In genomic region chr7:141440613-141441012, GRCm38 (mm10) we compare ENCODE assay signal across 8 mouse cellular contexts. TPM values are rescaled to one million over a fixed set of nuclear protein-coding genes. Genes with fewer than 3 reads are reported as not detected.
DNase-seq lines count a peak whose midpoint lies in the region; TF ChIP-seq lines count a peak whose summit lies in the region.

No protein-coding gene starts in this region.

- H3K27me3 ChIP-seq in spleen, adult 2 months (ENCODE audit: control insufficient read depth, insufficient read depth, low read length), result no peaks in the 10 kb centered on the region
- H3K27me3 ChIP-seq in hindbrain, embryonic 10.5 days (ENCODE audit: insufficient read depth, poor library complexity, severe bottlenecking), result no peaks in the 10 kb centered on the region

- H3K4me1 ChIP-seq in spleen, adult 2 months (ENCODE audit: control insufficient read depth, insufficient read depth, insufficient read length), result peaks cover 23% of the 10 kb centered on the region; the same call in 1 of the 2 replicates
- H3K4me1 ChIP-seq in hindbrain, embryonic 10.5 days (replicated peaks), result peaks cover 67% of the 10 kb centered on the region

- peak; percentile 74 for DNase-seq in gastrocnemius, adult 2 months
- no peak for DNase-seq in gastrocnemius, adult 8-10 months (ENCODE audit: low spot score in 2 of 2)
- DNase-seq in spleen, adult 2 months (ENCODE audit: low read depth in 1 of 2, low spot score in 2 of 2), result peak in 1 of 2 experiments; percentile 38
- no peak for DNase-seq in spleen, adult 12 weeks (ENCODE audit: low spot score)
- DNase-seq in cerebellum, postnatal 14 days, result peak; percentile 73 to 87
- peak; percentile 79 for DNase-seq in induced T-regulatory cell, adult 2 months (ENCODE audit: low read depth)
- DNase-seq in mesoderm, embryonic 11.5 days (ENCODE audit: low read depth, low spot score), result peak; percentile 63
- DNase-seq in hindbrain, embryonic 10.5 days (ENCODE audit: low spot score), result no peak

- TF ChIP-seq CTCF in gastrocnemius, adult 2 months (IDR thresholded peaks at IDR 0.05), result peak; percentile 82
- TF ChIP-seq CTCF in spleen, adult 2 months (IDR thresholded peaks at IDR 0.05; ENCODE audit: extremely low read depth, insufficient read depth, insufficient read length, insufficient replicate concordance), result peak; percentile 51; the same call in 1 of the 2 replicates

- no peaks in the 10 kb centered on the region for H3K9me3 ChIP-seq in hindbrain, embryonic 10.5 days

- TF ChIP-seq POLR2A in spleen, adult 2 months (IDR thresholded peaks at IDR 0.05; ENCODE audit: low read depth, low read length), result no peak

- 41% methylated on average over 6 of the region's 6 CpGs for WGBS in spleen, adult 2 months
- 41% methylated on average over 6 of the region's 6 CpGs for WGBS in hindbrain, embryonic 10.5 days

- intact Hi-C loops in gastrocnemius, adult 2 months (cut with DNase I), result loop anchor here (10.0 kb wide), 1 partner anchor 216 kb away; the partner anchor contains the start of gene Phrf1

- H3K36me3 ChIP-seq in spleen, adult 2 months (ENCODE audit: control insufficient read depth, insufficient read depth, low read length), result no peaks in the 10 kb centered on the region
- H3K36me3 ChIP-seq in hindbrain, embryonic 10.5 days, result peaks cover 48% of the 10 kb centered on the region

- H3K4me3 ChIP-seq in gastrocnemius, adult 2 months, result no peak overlapping the region
- H3K4me3 ChIP-seq in spleen, adult 2 months (ENCODE audit: extremely low read depth, insufficient read depth, insufficient read length), result no peak overlapping the region
- H3K4me3 ChIP-seq in hindbrain, embryonic 10.5 days, result no peak overlapping the region

- H3K27ac ChIP-seq in gastrocnemius, adult 2 months, result no peak overlapping the region
- no peak overlapping the region for H3K27ac ChIP-seq in spleen, adult 2 months (ENCODE audit: insufficient read depth, low read length)
- no peak overlapping the region for H3K27ac ChIP-seq in hindbrain, embryonic 10.5 days

RNA-seq across cellular contexts. Expression of gene Slc25a22, which starts 2.9 kb away (rescaled TPM):
- total RNA-seq in gastrocnemius, adult 2 months (2021), result 10 to 100 TPM; 18.6 to 26.1 TPM
- total RNA-seq in gastrocnemius, adult 8-10 months (2022), result 10 to 100 TPM; 14.5 to 19.5 (median 14.7) TPM
- 66.2 and 89.4 TPM in 2 replicates for polyA plus RNA-seq in spleen, adult 2 months (2012; rRNA removed)
- polyA plus RNA-seq in hindbrain, embryonic 10.5 days (2016; fragmentation: Nextera tagmentation; extraction: Ambion mirVana), result 45.9 and 55.6 TPM in 2 replicates

RNA-seq across cellular contexts. Expression of gene Pidd1, which starts 3.2 kb away (rescaled TPM):
- under 1 TPM; 0.08 to 0.20 TPM for total RNA-seq in gastrocnemius, adult 2 months (2021)
- under 1 TPM; 0.07 to 0.51 (median 0.19) TPM for total RNA-seq in gastrocnemius, adult 8-10 months (2022)
- 20.4 and 31.0 TPM in 2 replicates for polyA plus RNA-seq in spleen, adult 2 months (2012; rRNA removed)
- 21.0 and 23.2 TPM in 2 replicates for polyA plus RNA-seq in hindbrain, embryonic 10.5 days (2016; fragmentation: Nextera tagmentation; extraction: Ambion mirVana)

RNA-seq across cellular contexts. Expression of gene Rplp2, which starts 6.6 kb away (rescaled TPM):
- 100 to 1,000 TPM; 567 to 623 TPM for total RNA-seq in gastrocnemius, adult 2 months (2021)
- 100 to 1,000 TPM; 719 to 844 (median 773) TPM for total RNA-seq in gastrocnemius, adult 8-10 months (2022)
- polyA plus RNA-seq in spleen, adult 2 months (2012; rRNA removed), result 645 and 662 TPM in 2 replicates
- polyA plus RNA-seq in hindbrain, embryonic 10.5 days (2016; fragmentation: Nextera tagmentation; extraction: Ambion mirVana), result 1,010 and 1,127 TPM in 2 replicates

RNA-seq across cellular contexts. Expression of gene Cend1, which starts 11.3 kb away (rescaled TPM):
- total RNA-seq in gastrocnemius, adult 2 months (2021), result under 1 TPM; 0.28 to 0.31 TPM
- under 1 TPM in 2 of 4 experiments, not detected in 2; 0.16 to 0.48 TPM for total RNA-seq in gastrocnemius, adult 8-10 months (2022)
- 0.08 and 0.11 TPM in 2 replicates for polyA plus RNA-seq in spleen, adult 2 months (2012; rRNA removed)
- 11.5 and 21.9 TPM in 2 replicates for polyA plus RNA-seq in hindbrain, embryonic 10.5 days (2016; fragmentation: Nextera tagmentation; extraction: Ambion mirVana)

RNA-seq across cellular contexts. Expression of gene Pnpla2, which starts 14.4 kb away (rescaled TPM):
- 100 to 1,000 TPM; 345 to 348 TPM for total RNA-seq in gastrocnemius, adult 2 months (2021)
- 100 to 1,000 TPM; 250 to 384 (median 284) TPM for total RNA-seq in gastrocnemius, adult 8-10 months (2022)
- 87.3 and 106 TPM in 2 replicates for polyA plus RNA-seq in spleen, adult 2 months (2012; rRNA removed)
- 19.3 and 20.3 TPM in 2 replicates for polyA plus RNA-seq in hindbrain, embryonic 10.5 days (2016; fragmentation: Nextera tagmentation; extraction: Ambion mirVana)

Comparison
In these comparisons a context has a peak if more than half of its experiments do, and no peak if none do; other contexts are left out.
1. DNase-seq: peak in gastrocnemius, adult 2 months (single experiment), cerebellum, postnatal 14 days (2 of 2), induced T-regulatory cell, adult 2 months (single experiment) and mesoderm, embryonic 11.5 days (single experiment); none in gastrocnemius, adult 8-10 months (0 of 2), spleen, adult 12 weeks (single experiment) and hindbrain, embryonic 10.5 days (single experiment).